Comparison of ENCODE assay signal across 15 mouse cellular contexts in genomic region chr9:105130331-105130730, GRCm38 (mm10). TPM values are rescaled to one million over a fixed set of nuclear protein-coding genes. Genes with fewer than 3 reads are reported as not detected.
DNase-seq lines count a peak whose midpoint lies in the region; ATAC-seq and TF ChIP-seq lines count a peak whose summit lies in the region.
"Had no signal": no experiment of that assay in that cellular context is flagged by ENCODE, and none has a peak within 500 bp of the region (broad histone marks: within the 10 kb centered on the region; RNA-seq: fewer than 3 reads in every experiment).

No protein-coding gene starts in this region.

- H3K36me3 ChIP-seq in forebrain, embryonic 15.5 days, result no peaks in the 10 kb centered on the region
- H3K36me3 ChIP-seq in forebrain, embryonic 11.5 days (ENCODE audit: control insufficient read depth, insufficient read depth, low read length), result no peaks in the 10 kb centered on the region
- no peaks in the 10 kb centered on the region for H3K36me3 ChIP-seq in lung, embryonic 14.5 days (ENCODE audit: insufficient read depth)
- H3K36me3 ChIP-seq in liver, embryonic 15.5 days (replicated peaks), result no peaks in the 10 kb centered on the region
- H3K36me3 ChIP-seq in small intestine, adult 2 months (ENCODE audit: control insufficient read depth, insufficient read depth, low read length), result no peaks in the 10 kb centered on the region
- H3K36me3 ChIP-seq: embryonic facial prominence, embryonic 10.5 days; lung, embryonic 15.5 days had no signal

- ATAC-seq in forebrain, embryonic 15.5 days (replicated peaks), result no peak
- no peak for ATAC-seq in forebrain, embryonic 11.5 days (replicated peaks; ENCODE audit: low FRiP score)
- ATAC-seq in lung, embryonic 14.5 days (ENCODE audit: insufficient read depth), result no peak
- ATAC-seq in liver, embryonic 15.5 days (ENCODE audit: insufficient read depth), result no peak
- ATAC-seq: inflammation-experienced regulatory T-cells, adult 6 months had no signal

- H3K4me2 ChIP-seq in forebrain, embryonic 15.5 days (replicated peaks), result peak overlapping the region; percentile 91; the same call in 1 of the 2 replicates
- no peak overlapping the region for H3K4me2 ChIP-seq in forebrain, embryonic 11.5 days (ENCODE audit: low read depth, low read length, severe bottlenecking)
- peak overlapping the region; percentile 92 for H3K4me2 ChIP-seq in lung, embryonic 14.5 days
- peak overlapping the region; percentile 84 for H3K4me2 ChIP-seq in liver, embryonic 15.5 days

- H3K9me3 ChIP-seq in forebrain, embryonic 15.5 days, result no peaks in the 10 kb centered on the region
- no peaks in the 10 kb centered on the region for H3K9me3 ChIP-seq in forebrain, embryonic 11.5 days (ENCODE audit: control insufficient read depth, low read length)
- H3K9me3 ChIP-seq in lung, embryonic 14.5 days (ENCODE audit: low read depth, low read length), result no peaks in the 10 kb centered on the region
- H3K9me3 ChIP-seq in liver, embryonic 15.5 days (replicated peaks), result no peaks in the 10 kb centered on the region
- H3K9me3 ChIP-seq: embryonic facial prominence, embryonic 10.5 days; lung, embryonic 15.5 days had no signal

- 0 out of 2 replicates have a peak overlapping the region, but pooled peaks have one; percentile 86 for H3K9ac ChIP-seq in forebrain, embryonic 15.5 days (replicated peaks)
- H3K9ac ChIP-seq in forebrain, embryonic 11.5 days (ENCODE audit: low read length), result no peak overlapping the region
- H3K9ac ChIP-seq in lung, embryonic 14.5 days, result no peak overlapping the region
- H3K9ac ChIP-seq in liver, embryonic 15.5 days, result no peak overlapping the region

- TF ChIP-seq CTCF in lung, embryonic 14.5 days (IDR thresholded peaks at IDR 0.05; ENCODE audit: low read depth), result no peak
- no peak for TF ChIP-seq CTCF in small intestine, adult 2 months (IDR thresholded peaks at IDR 0.05; ENCODE audit: extremely low read depth, insufficient read length, insufficient replicate concordance, low read depth, low read length)

- no peak for DNase-seq in forebrain, embryonic 11.5 days (ENCODE audit: low spot score)
- no peak for DNase-seq in lung, embryonic 14.5 days
- DNase-seq in lung, postnatal 25 days (ENCODE audit: low spot score), result no peak
- DNase-seq in lung, postnatal 36 days, result no peak
- no peak for DNase-seq in adrenal gland, adult (ENCODE audit: inconsistent age in 2 of 2, low spot score in 1 of 2)
- DNase-seq: cerebellum, adult 9-10 months; thymus, postnatal 25 days had no signal

- peak overlapping the region; percentile 87; the same call in 1 of the 2 replicates for H3K4me3 ChIP-seq in forebrain, embryonic 15.5 days
- no peak overlapping the region for H3K4me3 ChIP-seq in forebrain, embryonic 11.5 days (ENCODE audit: low read depth, low read length)
- H3K4me3 ChIP-seq in lung, embryonic 14.5 days (ENCODE audit: low read depth, low read length), result no peak overlapping the region
- no peak overlapping the region for H3K4me3 ChIP-seq in liver, embryonic 15.5 days (replicated peaks)
- peak overlapping the region; percentile 19; the same call in 1 of the 2 replicates for H3K4me3 ChIP-seq in small intestine, adult 2 months (ENCODE audit: low read depth, low read length)

- no peak overlapping the region for H3K27ac ChIP-seq in forebrain, embryonic 15.5 days (replicated peaks)
- H3K27ac ChIP-seq in forebrain, embryonic 11.5 days (ENCODE audit: low read depth, low read length), result no peak overlapping the region
- H3K27ac ChIP-seq in lung, embryonic 14.5 days (ENCODE audit: low read depth), result no peak overlapping the region
- H3K27ac ChIP-seq in liver, embryonic 15.5 days (replicated peaks), result no peak overlapping the region
- no peak overlapping the region for H3K27ac ChIP-seq in small intestine, adult 2 months (ENCODE audit: insufficient read depth, low read depth, low read length)
- H3K27ac ChIP-seq: lung, embryonic 15.5 days had no signal

- H3K27me3 ChIP-seq in forebrain, embryonic 15.5 days, result no peaks in the 10 kb centered on the region
- H3K27me3 ChIP-seq in forebrain, embryonic 11.5 days (ENCODE audit: control insufficient read depth, insufficient read depth, low read length), result no peaks in the 10 kb centered on the region
- H3K27me3 ChIP-seq in lung, embryonic 14.5 days (ENCODE audit: insufficient read depth, low read length), result no peaks in the 10 kb centered on the region
- H3K27me3 ChIP-seq in liver, embryonic 15.5 days, result no peaks in the 10 kb centered on the region
- no peaks in the 10 kb centered on the region for H3K27me3 ChIP-seq in small intestine, adult 2 months (ENCODE audit: control insufficient read depth, insufficient read depth, low read length)
- H3K27me3 ChIP-seq: lung, embryonic 15.5 days had no signal

- H3K4me1 ChIP-seq in forebrain, embryonic 15.5 days, result peaks cover 25% of the 10 kb centered on the region
- no peaks in the 10 kb centered on the region; the same call in 1 of the 2 replicates for H3K4me1 ChIP-seq in forebrain, embryonic 11.5 days (replicated peaks; ENCODE audit: control insufficient read depth, insufficient read depth, low read length)
- H3K4me1 ChIP-seq in lung, embryonic 14.5 days (ENCODE audit: insufficient read depth), result no peaks in the 10 kb centered on the region
- H3K4me1 ChIP-seq in liver, embryonic 15.5 days (replicated peaks), result peaks cover 24% of the 10 kb centered on the region
- peaks cover 17% of the 10 kb centered on the region for H3K4me1 ChIP-seq in small intestine, adult 2 months (ENCODE audit: control insufficient read depth, insufficient read depth, insufficient read length, low read length)

- 88% methylated on average over 8 of the region's 8 CpGs for WGBS in forebrain, embryonic 15.5 days
- WGBS in forebrain, embryonic 11.5 days, result 96% methylated on average over 8 of the region's 8 CpGs
- WGBS in lung, embryonic 14.5 days, result 93% methylated on average over 8 of the region's 8 CpGs
- WGBS in liver, embryonic 15.5 days (ENCODE audit: insufficient replicate concordance), result 87% methylated on average over 8 of the region's 8 CpGs
- WGBS in small intestine, adult 2 months, result 94% methylated on average over 8 of the region's 8 CpGs

- TF ChIP-seq POLR2A in small intestine, adult 2 months (IDR thresholded peaks at IDR 0.05; ENCODE audit: low read depth, low read length), result no peak

RNA-seq across cellular contexts. Expression of gene Nudt16, which starts 1.3 kb away (rescaled TPM):
- 28.4 and 33.1 TPM in 2 replicates for polyA plus RNA-seq in forebrain, embryonic 15.5 days (2015; fragmentation: Nextera tagmentation; extraction: Ambion mirVana)
- 14.0 and 15.3 TPM in 2 replicates for polyA plus RNA-seq in forebrain, embryonic 11.5 days (2014; fragmentation: Nextera tagmentation; extraction: Ambion mirVana)
- polyA plus RNA-seq in lung, embryonic 14.5 days (2014; fragmentation: Nextera tagmentation; extraction: Ambion mirVana), result 14.9 and 15.3 TPM in 2 replicates
- 4.5 and 5.7 TPM in 2 replicates for polyA plus RNA-seq in liver, embryonic 15.5 days (2015; fragmentation: Nextera tagmentation; extraction: Ambion mirVana)
- polyA plus RNA-seq in small intestine, adult 2 months (2012; rRNA removed), result 12.3 and 23.2 TPM in 2 replicates

RNA-seq across cellular contexts. Expression of gene 1700080E11Rik, which starts 14.6 kb away (rescaled TPM):
- not detected in 2 replicates for polyA plus RNA-seq in forebrain, embryonic 15.5 days (2015; fragmentation: Nextera tagmentation; extraction: Ambion mirVana)
- not detected in 2 replicates for polyA plus RNA-seq in forebrain, embryonic 11.5 days (2014; fragmentation: Nextera tagmentation; extraction: Ambion mirVana)
- polyA plus RNA-seq in lung, embryonic 14.5 days (2014; fragmentation: Nextera tagmentation; extraction: Ambion mirVana), result not detected in 2 replicates
- polyA plus RNA-seq in liver, embryonic 15.5 days (2015; fragmentation: Nextera tagmentation; extraction: Ambion mirVana), result not detected in 2 replicates
- not detected in 2 replicates for polyA plus RNA-seq in small intestine, adult 2 months (2012; rRNA removed)
- polyA plus RNA-seq: brain, embryonic 14.5 days; embryonic facial prominence, embryonic 10.5 days; inflammation-experienced regulatory T-cells, adult 6 months; large intestine, adult 2 months; lung, embryonic 15.5 days had no signal

Comparison
In these comparisons a context has a peak if more than half of its experiments do, and no peak if none do; other contexts are left out.
1. H3K4me3 ChIP-seq: peak in forebrain, embryonic 15.5 days (single experiment) and small intestine, adult 2 months (single experiment); none in forebrain, embryonic 11.5 days (single experiment), lung, embryonic 14.5 days (single experiment) and liver, embryonic 15.5 days (single experiment).